Comparison of ENCODE assay signal across 12 mouse cellular contexts in genomic region chr2:170175661-170176150, GRCm38 (mm10). TPM values are rescaled to one million over a fixed set of nuclear protein-coding genes. Genes with fewer than 3 reads are reported as not detected.
DNase-seq lines count a peak whose midpoint lies in the region; ATAC-seq and TF ChIP-seq lines count a peak whose summit lies in the region.
"Had no signal": no experiment of that assay in that cellular context is flagged by ENCODE, and none has a peak within 500 bp of the region (broad histone marks: within the 10 kb centered on the region; RNA-seq: fewer than 3 reads in every experiment).

No protein-coding gene starts in this region.

- H3K36me3 ChIP-seq in heart, embryonic 15.5 days = no peaks in the 10 kb centered on the region
- no peaks in the 10 kb centered on the region for H3K36me3 ChIP-seq in thymus, adult 2 months (ENCODE audit: control insufficient read depth, insufficient read depth, low read length)
- H3K36me3 ChIP-seq in intestine, embryonic 15.5 days = no peaks in the 10 kb centered on the region
- H3K36me3 ChIP-seq in midbrain, embryonic 11.5 days (ENCODE audit: control insufficient read depth, insufficient read depth, low read length) = no peaks in the 10 kb centered on the region
- H3K36me3 ChIP-seq: limb, embryonic 13.5 days; neural tube, embryonic 13.5 days had no signal

- no peak for TF ChIP-seq POLR2A in thymus, adult 2 months (IDR thresholded peaks at IDR 0.05; ENCODE audit: control insufficient read depth, extremely low read depth, insufficient read depth, low read length, poor library complexity)

- H3K9ac ChIP-seq in heart, embryonic 15.5 days = no peak overlapping the region
- H3K9ac ChIP-seq in intestine, embryonic 15.5 days = no peak overlapping the region
- no peak overlapping the region for H3K9ac ChIP-seq in midbrain, embryonic 11.5 days (ENCODE audit: low read length)
- H3K9ac ChIP-seq: limb, embryonic 13.5 days; neural tube, embryonic 13.5 days had no signal

- WGBS in heart, embryonic 15.5 days = 53% methylated on average over 7 of the region's 7 CpGs
- WGBS in thymus, adult 2 months = 12% methylated on average over 7 of the region's 7 CpGs
- 39% methylated on average over 7 of the region's 7 CpGs for WGBS in intestine, embryonic 15.5 days
- WGBS in midbrain, embryonic 11.5 days = 67% methylated on average over 7 of the region's 7 CpGs

- DNase-seq in heart, adult 11 months = no peak
- peak; percentile 24 for DNase-seq in thymus, adult 2 months
- no peak for DNase-seq in thymus, postnatal 10 days (ENCODE audit: low spot score in 2 of 2)
- peak; percentile 57 for DNase-seq in naive thymus-derived CD4-positive, alpha-beta T cell, adult 2 months (ENCODE audit: low read depth)
- no peak for DNase-seq in midbrain, embryonic 11.5 days (ENCODE audit: low spot score, missing footprints)
- DNase-seq in ovary, postnatal 14 days (ENCODE audit: low spot score) = no peak
- DNase-seq: adrenal gland, postnatal 10 days; kidney, postnatal 10 days had no signal

- H3K27ac ChIP-seq in heart, embryonic 15.5 days = peak overlapping the region; percentile 85
- H3K27ac ChIP-seq in thymus, adult 2 months (ENCODE audit: control insufficient read depth, insufficient read depth, low read length) = peak overlapping the region; percentile 85; the same call in 1 of the 2 replicates
- peak overlapping the region; percentile 32; the same call in 1 of the 2 replicates for H3K27ac ChIP-seq in intestine, embryonic 15.5 days
- no peak overlapping the region for H3K27ac ChIP-seq in midbrain, embryonic 11.5 days (ENCODE audit: low read depth, low read length)

- H3K4me3 ChIP-seq in heart, embryonic 15.5 days = no peak overlapping the region
- H3K4me3 ChIP-seq in thymus, adult 2 months (ENCODE audit: control insufficient read depth, insufficient read depth, low read length) = no peak overlapping the region
- H3K4me3 ChIP-seq in intestine, embryonic 15.5 days (replicated peaks) = no peak overlapping the region
- H3K4me3 ChIP-seq in midbrain, embryonic 11.5 days (ENCODE audit: low read depth, low read length) = no peak overlapping the region
- H3K4me3 ChIP-seq: limb, embryonic 13.5 days; neural tube, embryonic 13.5 days had no signal

- no peaks in the 10 kb centered on the region for H3K27me3 ChIP-seq in heart, embryonic 15.5 days
- H3K27me3 ChIP-seq in thymus, adult 2 months (ENCODE audit: control insufficient read depth, insufficient read depth, low read length) = no peaks in the 10 kb centered on the region
- no peaks in the 10 kb centered on the region for H3K27me3 ChIP-seq in intestine, embryonic 15.5 days (replicated peaks)
- no peaks in the 10 kb centered on the region for H3K27me3 ChIP-seq in midbrain, embryonic 11.5 days (ENCODE audit: control insufficient read depth, insufficient read depth, low read length)
- H3K27me3 ChIP-seq: limb, embryonic 13.5 days; neural tube, embryonic 13.5 days had no signal

- peaks cover 42% of the 10 kb centered on the region for H3K4me1 ChIP-seq in heart, embryonic 15.5 days (replicated peaks)
- H3K4me1 ChIP-seq in thymus, adult 2 months (replicated peaks; ENCODE audit: control insufficient read depth, insufficient read depth, low read length) = peaks cover 22% of the 10 kb centered on the region
- peaks cover 30% of the 10 kb centered on the region for H3K4me1 ChIP-seq in intestine, embryonic 15.5 days (replicated peaks)
- peaks cover 8% of the 10 kb centered on the region for H3K4me1 ChIP-seq in midbrain, embryonic 11.5 days (ENCODE audit: control insufficient read depth, insufficient read depth, low read length)

- no peaks in the 10 kb centered on the region for H3K9me3 ChIP-seq in heart, embryonic 15.5 days (replicated peaks)
- H3K9me3 ChIP-seq in intestine, embryonic 15.5 days = no peaks in the 10 kb centered on the region
- no peaks in the 10 kb centered on the region for H3K9me3 ChIP-seq in midbrain, embryonic 11.5 days (ENCODE audit: control insufficient read depth, low read length)
- H3K9me3 ChIP-seq: limb, embryonic 13.5 days; neural tube, embryonic 13.5 days had no signal

- H3K4me2 ChIP-seq in heart, embryonic 15.5 days = no peak overlapping the region
- no peak overlapping the region for H3K4me2 ChIP-seq in intestine, embryonic 15.5 days (replicated peaks)
- no peak overlapping the region for H3K4me2 ChIP-seq in midbrain, embryonic 11.5 days
- H3K4me2 ChIP-seq: neural tube, embryonic 13.5 days had no signal

- TF ChIP-seq CTCF in thymus, adult 2 months (IDR thresholded peaks at IDR 0.05; ENCODE audit: borderline replicate concordance, control insufficient read depth, extremely low read depth, insufficient read depth, low read length, poor library complexity) = no peak

- no peak for ATAC-seq in heart, embryonic 15.5 days (replicated peaks; ENCODE audit: insufficient number of reproducible peaks, insufficient read depth, low FRiP score, low read depth)
- no peak for ATAC-seq in intestine, embryonic 15.5 days
- no peak for ATAC-seq in midbrain, embryonic 11.5 days (ENCODE audit: low FRiP score)

RNA-seq across cellular contexts. Expression of gene Zfp217, which starts 27.8 kb away (rescaled TPM):
- 2.7 and 3.2 TPM in 2 replicates for polyA plus RNA-seq in heart, embryonic 15.5 days (2015; fragmentation: Nextera tagmentation; extraction: Ambion mirVana)
- polyA plus RNA-seq in thymus, adult 2 months (2012; rRNA removed) = 32.1 and 41.0 TPM in 2 replicates
- polyA plus RNA-seq in intestine, embryonic 15.5 days (2015; fragmentation: Nextera tagmentation; extraction: Ambion mirVana) = 3.3 and 3.7 TPM in 2 replicates
- polyA plus RNA-seq in midbrain, embryonic 11.5 days (2014; fragmentation: Nextera tagmentation; extraction: Ambion mirVana) = 3.0 and 3.2 TPM in 2 replicates

Comparison
In these comparisons a context has a peak if more than half of its experiments do, and no peak if none do; other contexts are left out.
1. DNase-seq: peak in thymus, adult 2 months (single experiment) and naive thymus-derived CD4-positive, alpha-beta T cell, adult 2 months (single experiment); none in heart, adult 11 months (single experiment), thymus, postnatal 10 days (0 of 2), midbrain, embryonic 11.5 days (single experiment) and ovary, postnatal 14 days (single experiment).